Mouse (Mus musculus) limb, embryonic 10.5 days (tissue): Measurements from ENCODE around the gene Tbc1d24. TPM values are rescaled to one million over a fixed set of nuclear protein-coding genes. Genes with fewer than 3 reads are reported as not detected.

Experiments used
- DNase-seq: peaks from one replicate; pipeline ENCODE4 v3.0.0-alpha.2; 2017; ENCODE audit warnings: low spot score
- H3K27ac ChIP-seq: fragments of 300-500 bp; sonication (generic); 2 replicates; pipeline ENCODE4 v1.5.1; 2016; ENCODE audit warnings: mild to moderate bottlenecking
- H3K27me3 ChIP-seq: fragments of 300-500 bp; sonication (generic); 2 replicates; pipeline ENCODE4 v1.6.1; 2016; ENCODE audit warnings: low read depth, mild to moderate bottlenecking; ENCODE audit not compliant: poor library complexity, severe bottlenecking
- H3K36me3 ChIP-seq: fragments of 300-500 bp; sonication (generic); 2 replicates; pipeline ENCODE4 v1.6.1; 2016; ENCODE audit warnings: mild to moderate bottlenecking, moderate library complexity
- H3K4me1 ChIP-seq: fragments of 300-500 bp; sonication (generic); 2 replicates; pipeline ENCODE4 v1.6.1; 2016
- H3K4me3 ChIP-seq: fragments of 300-500 bp; sonication (generic); 2 replicates; pipeline ENCODE4 v1.5.1; 2016; ENCODE audit warnings: mild to moderate bottlenecking, moderate library complexity
- H3K9me3 ChIP-seq: fragments of 300-500 bp; sonication (generic); replicated peaks from 2 replicates; pipeline ENCODE4 v1.6.1; 2016; ENCODE audit warnings: mild to moderate bottlenecking
- WGBS: fragments of 180-500 bp; shearing (Covaris S2); methylation state at CpG from one replicate; pipeline ENCODE4 v1.1.7; 2016; 5-methylcytosine and 5-hydroxymethylcytosine counted together
- polyA plus RNA-seq: library from polyadenylated mRNA; unstranded; fragments of >200 nt; fragmentation: Nextera tagmentation; extraction: Ambion mirVana; gene quantifications from 2 replicates; pipeline ENCODE4 v1.2.1, GENCODE M21; 2016

The Tbc1d24 gene
- polyA plus RNA-seq, 1 experiment from 2014 or later: 8.7 TPM

GRCm38 (mm10) chr17:24193769-24194168 lies 11.6 kb downstream of the Tbc1d24 start:
- Histone ChIP-seq H3K27ac (no peak overlapping the region), H3K36me3 (peaks cover 3% of the 10 kb centered on the region; the same call in 1 of the 2 replicates), H3K4me1 (peaks cover 9% of the 10 kb centered on the region; the same call in 1 of the 2 replicates), H3K4me3 (no peak overlapping the region), H3K27me3 (no peaks in the 10 kb centered on the region), H3K9me3 (no peaks in the 10 kb centered on the region)
- no peak for DNase-seq
- WGBS: 83% methylated on average over 5 of the region's 5 CpGs

- 88% methylated on average over 8 of the region's 8 CpGs for WGBS
Observed at GRCm38 (mm10) chr17:24193268-24193667, 12.1 kb downstream of the Tbc1d24 start.

GRCm38 (mm10) chr17:24192848-24193247 lies 12.5 kb downstream of the Tbc1d24 start:
- no peak for DNase-seq
- Histone ChIP-seq H3K4me1 (peaks cover 9% of the 10 kb centered on the region; the same call in 1 of the 2 replicates), H3K27me3 (no peaks in the 10 kb centered on the region), H3K27ac (no peak overlapping the region), H3K4me3 (no peak overlapping the region), H3K36me3 (peaks cover 7% of the 10 kb centered on the region; the same call in 1 of the 2 replicates), H3K9me3 (no peaks in the 10 kb centered on the region)
- 87% methylated on average over 8 of the region's 8 CpGs for WGBS

More at GRCm38 (mm10) chr17:24193268-24193667, 12.1 kb downstream of the Tbc1d24 start:
- Histone ChIP-seq H3K27me3 (no peaks in the 10 kb centered on the region), H3K36me3 (peaks cover 7% of the 10 kb centered on the region; the same call in 1 of the 2 replicates), H3K9me3 (no peaks in the 10 kb centered on the region), H3K27ac (no peak overlapping the region), H3K4me3 (no peak overlapping the region), H3K4me1 (peaks cover 9% of the 10 kb centered on the region; the same call in 1 of the 2 replicates)
- no peak for DNase-seq

- DNase-seq: no peak
- no peak overlapping the region for H3K27ac ChIP-seq
- no peak overlapping the region for H3K4me3 ChIP-seq
- peaks cover 9% of the 10 kb centered on the region; the same call in 1 of the 2 replicates for H3K4me1 ChIP-seq
- H3K9me3 ChIP-seq: no peaks in the 10 kb centered on the region
- H3K36me3 ChIP-seq: peaks cover 7% of the 10 kb centered on the region; the same call in 1 of the 2 replicates
- H3K27me3 ChIP-seq: no peaks in the 10 kb centered on the region
- 83% methylated on average over 4 of the region's 4 CpGs for WGBS
Observed at GRCm38 (mm10) chr17:24191481-24191880, 13.9 kb downstream of the Tbc1d24 start.

- DNase-seq: no peak
- no peak overlapping the region for H3K4me3 ChIP-seq
- peaks cover 9% of the 10 kb centered on the region; the same call in 1 of the 2 replicates for H3K4me1 ChIP-seq
- H3K27ac ChIP-seq: no peak overlapping the region
- 86% methylated on average over 2 of the region's 2 CpGs for WGBS
- no peaks in the 10 kb centered on the region for H3K27me3 ChIP-seq
- no peaks in the 10 kb centered on the region for H3K9me3 ChIP-seq
- peaks cover 9% of the 10 kb centered on the region for H3K36me3 ChIP-seq
Observed at GRCm38 (mm10) chr17:24190934-24191333, 14.4 kb downstream of the Tbc1d24 start.

GRCm38 (mm10) chr17:24174259-24174658 lies 31.1 kb downstream of the Tbc1d24 start:
- peaks cover 9% of the 10 kb centered on the region for H3K4me1 ChIP-seq
- DNase-seq: no peak
- no peaks in the 10 kb centered on the region for H3K36me3 ChIP-seq
- no peaks in the 10 kb centered on the region for H3K9me3 ChIP-seq
- H3K4me3 ChIP-seq: no peak overlapping the region
- no peak overlapping the region for H3K27ac ChIP-seq
- no peaks in the 10 kb centered on the region for H3K27me3 ChIP-seq
- 81% methylated on average over 3 of the region's 3 CpGs for WGBS

- no peaks in the 10 kb centered on the region for H3K36me3 ChIP-seq
- no peaks in the 10 kb centered on the region for H3K27me3 ChIP-seq
- 5% methylated on average over 3 of the region's 3 CpGs for WGBS
- H3K9me3 ChIP-seq: no peaks in the 10 kb centered on the region
- DNase-seq: peak; percentile 72
- peaks cover 11% of the 10 kb centered on the region for H3K4me1 ChIP-seq
- H3K4me3 ChIP-seq: no peak overlapping the region
- no peak overlapping the region for H3K27ac ChIP-seq
Observed at GRCm38 (mm10) chr17:24173423-24173822, 31.9 kb downstream of the Tbc1d24 start.

- DNase-seq: no peak
- peaks cover 23% of the 10 kb centered on the region for H3K4me1 ChIP-seq
- no peaks in the 10 kb centered on the region for H3K27me3 ChIP-seq
- 88% methylated on average over 4 of the region's 4 CpGs for WGBS
- peaks cover 13% of the 10 kb centered on the region for H3K36me3 ChIP-seq
- no peaks in the 10 kb centered on the region for H3K9me3 ChIP-seq
- no peak overlapping the region for H3K4me3 ChIP-seq
- no peak overlapping the region for H3K27ac ChIP-seq
Observed at GRCm38 (mm10) chr17:24171738-24172137, 33.6 kb downstream of the Tbc1d24 start.

GRCm38 (mm10) chr17:24170729-24171128 lies 34.6 kb downstream of the Tbc1d24 start:
- no peak overlapping the region for H3K27ac ChIP-seq
- no peak for DNase-seq
- H3K9me3 ChIP-seq: no peaks in the 10 kb centered on the region
- 86% methylated on average over 5 of the region's 5 CpGs for WGBS
- no peak overlapping the region for H3K4me3 ChIP-seq
- H3K36me3 ChIP-seq: peaks cover 21% of the 10 kb centered on the region
- H3K4me1 ChIP-seq: peaks cover 23% of the 10 kb centered on the region
- H3K27me3 ChIP-seq: no peaks in the 10 kb centered on the region

GRCm38 (mm10) chr17:24170125-24170524 lies 35.2 kb downstream of the Tbc1d24 start:
- whole genome bisulfite sequencing: 78% methylated on average over 3 of the region's 3 CpGs
- Histone ChIP-seq H3K36me3 (peaks cover 27% of the 10 kb centered on the region), H3K4me1 (peaks cover 23% of the 10 kb centered on the region), H3K9me3 (no peaks in the 10 kb centered on the region), H3K27ac (peak overlapping the region; percentile 100), H3K4me3 (peak overlapping the region; percentile 88), H3K27me3 (no peaks in the 10 kb centered on the region)
- no peak for DNase-seq

GRCm38 (mm10) chr17:24169317-24170065 lies 35.9 kb downstream of the Tbc1d24 start, which contains the start of gene Atp6v0c:
Atp6v0c (minus strand) TSS chr17:24169702.
- under 1% methylated on average over 58 of the region's 58 CpGs for WGBS
- Histone ChIP-seq H3K27ac (peak within 1 kb of the TSS; percentile 100), H3K36me3 (peaks cover 33% of the 10 kb centered on the region), H3K9me3 (no peaks in the 10 kb centered on the region), H3K27me3 (no peaks in the 10 kb centered on the region), H3K4me3 (peak within 1 kb of the TSS; percentile 88), H3K4me1 (peaks cover 28% of the 10 kb centered on the region)
- DNase-seq: peak; percentile 96

- H3K4me1 ChIP-seq: peaks cover 29% of the 10 kb centered on the region
Observed at GRCm38 (mm10) chr17:24168590-24169277, 36.6 kb downstream of the Tbc1d24 start.

More at GRCm38 (mm10) chr17:24168590-24169277, 36.6 kb downstream of the Tbc1d24 start:
- no peaks in the 10 kb centered on the region for H3K9me3 ChIP-seq
- H3K27me3 ChIP-seq: no peaks in the 10 kb centered on the region
- WGBS: under 1% methylated on average over 41 of the region's 41 CpGs
- peak; percentile 81 for DNase-seq
- H3K27ac ChIP-seq: peak overlapping the region; percentile 100
- H3K4me3 ChIP-seq: peak overlapping the region; percentile 88
- peaks cover 35% of the 10 kb centered on the region for H3K36me3 ChIP-seq
